In the genomic region with DNA sequence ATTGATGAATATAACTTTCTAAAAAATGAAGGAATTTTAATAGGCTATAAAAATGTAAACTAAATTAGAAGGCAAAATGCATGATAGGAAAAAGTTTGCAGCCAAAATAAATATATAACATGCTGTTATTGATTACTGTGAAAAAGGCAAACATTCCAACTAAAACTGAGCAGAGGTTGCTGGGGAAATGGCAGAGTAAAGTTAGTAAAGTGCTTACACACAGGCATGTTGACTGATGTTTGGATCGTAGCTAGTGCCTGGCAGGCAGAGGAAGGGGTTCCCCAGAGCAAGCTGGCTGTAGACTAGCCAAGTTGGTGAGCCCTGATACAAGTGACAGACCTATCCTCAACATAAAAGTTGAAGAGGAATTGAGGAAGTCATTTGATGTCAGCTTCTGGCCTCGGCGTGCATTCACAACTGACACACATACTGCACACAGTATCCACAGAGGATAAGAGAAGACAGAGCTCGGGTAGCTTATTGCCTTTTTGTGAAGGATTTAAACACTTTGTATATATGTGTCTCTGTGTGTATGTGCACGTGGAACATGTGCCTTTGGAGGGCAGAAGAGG, we compare ENCODE assay signal across 27 mouse cellular contexts. TPM values are rescaled to one million over a fixed set of nuclear protein-coding genes. Genes with fewer than 3 reads are reported as not detected.
"Had no signal": no experiment of that assay in that cellular context is flagged by ENCODE, and none has a peak within 500 bp of the region (broad histone marks: within the 10 kb centered on the region; RNA-seq: fewer than 3 reads in every experiment).

No protein-coding gene starts in this region.

- H3K9ac ChIP-seq: heart, embryonic 12.5 days; hindbrain, embryonic 12.5 days; hindbrain, embryonic 14.5 days; intestine, embryonic 15.5 days; limb, embryonic 12.5 days; liver, embryonic 13.5 days had no signal

- H3K4me3 ChIP-seq: gastrocnemius, adult 2 months; heart, embryonic 10.5 days; heart, embryonic 12.5 days; hindbrain, embryonic 10.5 days; hindbrain, embryonic 12.5 days; intestine, embryonic 15.5 days; layer of hippocampus, adult 2 months; left cerebral cortex, adult 2 months; limb, embryonic 10.5 days; limb, embryonic 12.5 days; liver, embryonic 13.5 days had no signal

- H3K27me3 ChIP-seq: heart, embryonic 12.5 days; hindbrain, embryonic 12.5 days; intestine, embryonic 15.5 days; limb, embryonic 12.5 days; liver, embryonic 13.5 days had no signal

- H3K4me2 ChIP-seq: heart, embryonic 12.5 days; hindbrain, embryonic 12.5 days; hindbrain, embryonic 14.5 days; intestine, embryonic 15.5 days; limb, embryonic 12.5 days; liver, embryonic 13.5 days had no signal

- DNase-seq: gastrocnemius, adult 2 months; gastrocnemius, postnatal 10 days; gastrocnemius, postnatal 25 days; heart, adult 18-20 months; heart, postnatal 10 days; heart, postnatal 4 days; kidney, adult 2 months; kidney, adult 9 months; kidney, postnatal 10 days; kidney, postnatal 25 days; kidney, postnatal 4 days; liver, embryonic 13.5 days had no signal

- H3K27ac ChIP-seq: gastrocnemius, adult 2 months; heart, embryonic 10.5 days; hindbrain, embryonic 10.5 days; hindbrain, embryonic 12.5 days; hindbrain, embryonic 14.5 days; intestine, embryonic 15.5 days; layer of hippocampus, adult 2 months; left cerebral cortex, adult 2 months; limb, embryonic 10.5 days; limb, embryonic 12.5 days; liver, embryonic 13.5 days had no signal

- ATAC-seq: hindbrain, embryonic 16.5 days; inflammation-experienced regulatory T-cells, adult 6 months; intestine, embryonic 15.5 days; intestine, postnatal 0 days had no signal

- H3K4me1 ChIP-seq: hindbrain, embryonic 10.5 days; hindbrain, embryonic 12.5 days; intestine, embryonic 15.5 days; limb, embryonic 10.5 days; limb, embryonic 12.5 days had no signal

- H3K9me3 ChIP-seq: heart, embryonic 10.5 days; heart, embryonic 12.5 days; hindbrain, embryonic 10.5 days; hindbrain, embryonic 12.5 days; intestine, embryonic 15.5 days; limb, embryonic 10.5 days; limb, embryonic 12.5 days; liver, embryonic 13.5 days had no signal

RNA-seq across cellular contexts. Expression of a gene that starts 16.7 kb away (rescaled TPM):
- total RNA-seq: granulocyte monocyte progenitor cell, adult 5-6 weeks; layer of hippocampus, adult 2 months; left cerebral cortex, postnatal 14 days had no signal
- polyA plus RNA-seq: inflammation-experienced regulatory T-cells, adult 6 months had no signal
